Mouse (Mus musculus) fibroblast of lung, adult 2 months (primary cell): ENCODE measurements at regions not wholly inside any gene's neighbourhood (a gene's known extent, or its start where the extent isn't known, plus 50 kb on each side); places are given as distances from the start of the nearest gene placed in this dataset.

ENCODE experiments used
- DNase-seq: peaks from one replicate; pipeline ENCODE4 v3.0.0-alpha.2; 2011; ENCODE audit warnings: low read depth

DNA sequence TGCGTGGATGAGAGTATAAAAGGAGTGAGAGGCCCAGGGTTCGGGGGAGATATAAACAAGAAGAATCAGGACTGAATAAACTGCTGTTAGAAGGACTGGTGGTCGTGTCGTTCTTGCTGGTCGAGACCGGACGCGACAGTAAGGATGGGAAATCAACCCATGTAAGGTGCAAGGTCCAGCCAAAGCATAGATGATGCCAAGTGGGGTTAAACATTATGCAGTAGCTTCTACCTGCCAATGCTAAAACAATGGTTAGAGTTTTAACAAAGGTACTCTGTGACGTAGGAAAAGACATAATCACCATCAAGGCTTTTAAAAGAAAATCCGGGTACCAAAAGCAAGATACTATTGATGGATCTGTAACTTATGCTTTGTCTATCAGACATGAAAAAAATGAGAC, 58.4 kb upstream of the Tmc1 start:
- no peak for DNase-seq

DNA sequence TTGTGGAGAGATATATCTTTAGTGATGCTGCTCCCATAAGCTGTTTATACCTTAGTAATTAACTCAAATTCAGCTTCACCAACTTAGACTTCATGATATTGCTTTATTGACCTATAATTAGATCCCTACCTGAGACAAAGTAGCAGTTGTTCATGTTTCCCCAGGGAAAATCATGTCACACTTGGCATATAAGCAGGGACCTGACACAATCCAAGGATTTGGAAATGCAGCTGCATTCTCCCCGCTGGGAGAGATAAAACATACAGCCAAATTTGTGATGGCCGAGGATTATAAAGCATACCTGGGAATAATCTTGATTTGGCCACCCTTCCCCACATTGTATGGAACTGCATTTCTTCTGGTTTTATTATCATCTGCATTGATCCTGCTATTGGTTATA, 55.6 kb upstream of the Tmc1 start:
- DNase-seq = no peak

GRCm38 (mm10) chr19:21004411-21004810, 50.4 kb upstream of the Tmc1 start:
- no peak for DNase-seq
